Mouse (Mus musculus): ENCODE data around the gene Gm38431. TPM values are rescaled to one million over a fixed set of nuclear protein-coding genes. Genes with fewer than 3 reads are reported as not detected.

Gm38431 gene
- polyA plus RNA-seq, 1 experiment from 2014 or later: 3.1 TPM

DNA sequence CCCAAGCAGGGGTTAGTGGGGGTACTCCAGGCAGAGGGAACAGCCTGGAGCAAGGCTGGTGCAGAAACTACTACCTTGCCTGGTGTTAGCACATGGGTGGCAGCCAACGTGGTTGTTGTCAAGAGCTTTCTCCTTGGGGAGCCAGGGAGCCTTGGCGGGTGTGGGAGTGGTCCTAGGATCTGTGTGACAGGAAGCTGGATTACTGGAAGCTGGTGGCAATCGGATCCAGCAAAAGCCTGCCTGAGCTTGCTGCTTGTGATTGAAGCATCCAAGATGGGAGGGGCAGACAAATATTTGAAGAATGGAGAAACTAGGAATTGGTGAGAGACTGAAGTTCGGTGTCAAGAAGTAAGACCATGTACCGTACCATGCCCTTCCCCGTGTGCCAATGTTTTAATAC is 69.5 kb downstream of the Gm38431 start:
- Histone ChIP-seq H3K4me1 (ENCODE audit: control insufficient read depth, insufficient read depth, low read length) (no peaks in the 10 kb centered on the region), H3K27me3 (ENCODE audit: control insufficient read depth, insufficient read depth, low read length) (peaks cover 13% of the 10 kb centered on the region), H3K27ac (ENCODE audit: low read depth, low read length) (no peak overlapping the region), H3K4me3 (ENCODE audit: low read length) (no peak overlapping the region), H3K4me2 (replicated peaks; ENCODE audit: low read depth, low read length) (no peak overlapping the region), H3K36me3 (ENCODE audit: control insufficient read depth, insufficient read depth, low read length) (no peaks in the 10 kb centered on the region), H3K9me3 (ENCODE audit: control insufficient read depth, low read length) (no peaks in the 10 kb centered on the region), H3K9ac (ENCODE audit: low read depth, low read length) (no peak overlapping the region)
- WGBS: 63% methylated on average over 6 of the region's 6 CpGs
- ATAC-seq (ENCODE audit: low FRiP score, low TSS enrichment): no peak

DNA sequence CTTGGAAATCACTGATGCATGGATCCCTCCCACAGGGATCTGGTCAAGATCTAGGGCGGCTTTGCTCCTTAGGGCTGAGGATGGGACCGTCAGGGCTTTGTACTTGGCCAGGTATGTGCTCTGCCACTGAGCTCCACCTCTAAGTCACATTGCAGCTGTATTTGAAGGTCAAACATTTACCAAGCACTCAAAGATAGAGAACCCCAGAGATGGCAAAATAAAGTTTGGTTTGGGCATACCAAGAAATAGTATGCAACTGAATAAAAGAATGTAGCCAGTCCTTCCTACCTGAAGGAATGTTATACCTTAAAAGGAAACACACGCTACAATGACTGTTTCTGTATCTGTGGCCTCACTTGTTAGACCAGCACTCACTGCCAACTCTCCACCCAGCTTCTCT is 70.4 kb downstream of the Gm38431 start:
- no peak overlapping the region for H3K4me2 ChIP-seq (replicated peaks; ENCODE audit: low read depth, low read length)
- ATAC-seq (ENCODE audit: low FRiP score, low TSS enrichment): no peak
- H3K4me1 ChIP-seq (ENCODE audit: control insufficient read depth, insufficient read depth, low read length): no peaks in the 10 kb centered on the region
- H3K36me3 ChIP-seq (ENCODE audit: control insufficient read depth, insufficient read depth, low read length): no peaks in the 10 kb centered on the region
- H3K9me3 ChIP-seq (ENCODE audit: control insufficient read depth, low read length): no peaks in the 10 kb centered on the region
- WGBS: 73% methylated on average over 3 of the region's 3 CpGs
- no peak overlapping the region for H3K4me3 ChIP-seq (ENCODE audit: low read length)
- peaks cover 22% of the 10 kb centered on the region for H3K27me3 ChIP-seq (ENCODE audit: control insufficient read depth, insufficient read depth, low read length)
- no peak overlapping the region for H3K27ac ChIP-seq (ENCODE audit: low read depth, low read length)
- H3K9ac ChIP-seq (ENCODE audit: low read depth, low read length): no peak overlapping the region

DNA sequence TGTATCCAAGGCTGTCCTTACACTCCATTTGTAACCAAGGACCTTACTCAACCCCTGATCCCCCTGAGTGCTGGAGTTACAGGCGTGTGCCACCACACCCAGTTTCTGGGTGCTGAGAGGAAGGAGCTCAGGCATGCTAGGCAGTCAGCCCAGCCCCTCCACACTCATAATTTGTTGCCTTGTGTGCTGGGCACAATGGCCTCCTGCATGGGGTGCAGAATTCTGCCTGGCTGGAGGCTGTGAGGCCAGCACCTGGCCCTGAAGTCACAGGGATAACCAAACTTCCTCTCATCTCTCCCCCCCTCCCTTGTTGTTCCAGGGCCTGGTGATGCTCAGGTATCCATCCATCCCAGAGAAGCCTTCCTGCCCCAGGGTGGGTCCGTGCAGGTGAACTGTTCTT is 73.2 kb downstream of the Gm38431 start:
- Histone ChIP-seq H3K4me2 (replicated peaks; ENCODE audit: low read depth, low read length) (no peak overlapping the region), H3K4me3 (ENCODE audit: low read length) (no peak overlapping the region), H3K9me3 (ENCODE audit: control insufficient read depth, low read length) (no peaks in the 10 kb centered on the region), H3K4me1 (ENCODE audit: control insufficient read depth, insufficient read depth, low read length) (peaks cover 14% of the 10 kb centered on the region; the same call in 1 of the 2 replicates), H3K9ac (ENCODE audit: low read depth, low read length) (no peak overlapping the region), H3K27ac (ENCODE audit: low read depth, low read length) (no peak overlapping the region), H3K27me3 (ENCODE audit: control insufficient read depth, insufficient read depth, low read length) (peaks cover 31% of the 10 kb centered on the region), H3K36me3 (ENCODE audit: control insufficient read depth, insufficient read depth, low read length) (no peaks in the 10 kb centered on the region)
- 75% methylated on average over 2 of the region's 2 CpGs for WGBS
- ATAC-seq (ENCODE audit: low FRiP score, low TSS enrichment): no peak

MicroRNAs within 50 kb of the gene (microRNA counts, 519-probe panel; counts per million panel counts)
- microRNA mmu-miR-1900: 5,179 counts per million, percentile 45 among the panel's probes with 10 or more counts

Small RNA genes lying within 50 kb of the gene (microRNA-seq; reads per million reads assigned to microRNA genes)
- gene Mir1900 (not detected), gene Mir7082 (0.84 reads per million)

Other genes with a start within 250 kb of the Gm38431 start
- 6.1 and 7.8 TPM in 2 replicates for gene A230050P20Rik, start 223.4 kb downstream of the Gm38431 start, polyA plus RNA-seq (2014; fragmentation: Nextera tagmentation; extraction: Ambion mirVana)
- 2.0 and 2.2 TPM in 2 replicates for gene Angptl6, start 212.3 kb downstream of the Gm38431 start, polyA plus RNA-seq (2014; fragmentation: Nextera tagmentation; extraction: Ambion mirVana)
- 82.3 and 90.0 TPM in 2 replicates for gene Ppan, start 203.8 kb downstream of the Gm38431 start, polyA plus RNA-seq (2014; fragmentation: Nextera tagmentation; extraction: Ambion mirVana)
- 327 and 329 TPM in 2 replicates for gene Eif3g, start 193.4 kb downstream of the Gm38431 start, polyA plus RNA-seq (2014; fragmentation: Nextera tagmentation; extraction: Ambion mirVana)
- gene Dnmt1, start 132.1 kb downstream of the Gm38431 start, polyA plus RNA-seq (2014; fragmentation: Nextera tagmentation; extraction: Ambion mirVana): 71.8 and 87.1 TPM in 2 replicates
- gene S1pr2, start 115.2 kb downstream of the Gm38431 start, polyA plus RNA-seq (2014; fragmentation: Nextera tagmentation; extraction: Ambion mirVana): 26.7 and 36.1 TPM in 2 replicates
- 145 and 146 TPM in 2 replicates for gene Mrpl4, start 89.3 kb downstream of the Gm38431 start, polyA plus RNA-seq (2014; fragmentation: Nextera tagmentation; extraction: Ambion mirVana)
- gene Icam1, start 76.0 kb downstream of the Gm38431 start, polyA plus RNA-seq (2014; fragmentation: Nextera tagmentation; extraction: Ambion mirVana): 7.1 and 10.3 TPM in 2 replicates
- 0.45 and 0.49 TPM in 2 replicates for gene Icam4, start 62.6 kb downstream of the Gm38431 start, polyA plus RNA-seq (2014; fragmentation: Nextera tagmentation; extraction: Ambion mirVana)
- 0.20 TPM in 1 of 2 replicates, not detected in the other for gene Icam5, start 59.9 kb downstream of the Gm38431 start, polyA plus RNA-seq (2014; fragmentation: Nextera tagmentation; extraction: Ambion mirVana)
- 2.1 TPM in 1 of 2 replicates, not detected in the other for gene Zglp1, start 24.9 kb downstream of the Gm38431 start, polyA plus RNA-seq (2014; fragmentation: Nextera tagmentation; extraction: Ambion mirVana)
- 0.64 and 0.90 TPM in 2 replicates for gene Gm49373, start 18.9 kb downstream of the Gm38431 start, polyA plus RNA-seq (2014; fragmentation: Nextera tagmentation; extraction: Ambion mirVana)
- 62.6 and 82.3 TPM in 2 replicates for gene Fdx1l, start 18.4 kb downstream of the Gm38431 start, polyA plus RNA-seq (2014; fragmentation: Nextera tagmentation; extraction: Ambion mirVana)
- gene Raver1, start within 50 bp of the Gm38431 start, polyA plus RNA-seq (2014; fragmentation: Nextera tagmentation; extraction: Ambion mirVana): 70.6 and 96.0 TPM in 2 replicates
- gene Tyk2, start 39.2 kb upstream of the Gm38431 start, polyA plus RNA-seq (2014; fragmentation: Nextera tagmentation; extraction: Ambion mirVana): 5.6 and 8.7 TPM in 2 replicates
- gene Cdc37, start 58.0 kb upstream of the Gm38431 start, polyA plus RNA-seq (2014; fragmentation: Nextera tagmentation; extraction: Ambion mirVana): 366 and 377 TPM in 2 replicates
- gene Pde4a, start 73.7 kb upstream of the Gm38431 start, polyA plus RNA-seq (2014; fragmentation: Nextera tagmentation; extraction: Ambion mirVana): 13.7 and 14.0 TPM in 2 replicates
- 26.8 and 34.2 TPM in 2 replicates for gene Keap1, start 147.4 kb upstream of the Gm38431 start, polyA plus RNA-seq (2014; fragmentation: Nextera tagmentation; extraction: Ambion mirVana)
- 0.07 and 0.19 TPM in 2 replicates for gene S1pr5, start 156.4 kb upstream of the Gm38431 start, polyA plus RNA-seq (2014; fragmentation: Nextera tagmentation; extraction: Ambion mirVana)
- gene Atg4d, start 173.3 kb upstream of the Gm38431 start, polyA plus RNA-seq (2014; fragmentation: Nextera tagmentation; extraction: Ambion mirVana): 35.5 and 43.7 TPM in 2 replicates
- gene Kri1, start 196.0 kb upstream of the Gm38431 start, polyA plus RNA-seq (2014; fragmentation: Nextera tagmentation; extraction: Ambion mirVana): 15.3 and 18.6 TPM in 2 replicates
- 45.3 and 56.2 TPM in 2 replicates for gene Cdkn2d, start 199.4 kb upstream of the Gm38431 start, polyA plus RNA-seq (2014; fragmentation: Nextera tagmentation; extraction: Ambion mirVana)
- 33.7 and 36.0 TPM in 2 replicates for gene Ap1m2, start 220.3 kb upstream of the Gm38431 start, polyA plus RNA-seq (2014; fragmentation: Nextera tagmentation; extraction: Ambion mirVana)
- gene Slc44a2, start 228.7 kb upstream of the Gm38431 start, polyA plus RNA-seq (2014; fragmentation: Nextera tagmentation; extraction: Ambion mirVana): 46.2 and 80.5 TPM in 2 replicates

All from kidney, embryonic 14.5 days (tissue).